8 mouse cellular contexts compared by ENCODE assay signal in the genomic region with DNA sequence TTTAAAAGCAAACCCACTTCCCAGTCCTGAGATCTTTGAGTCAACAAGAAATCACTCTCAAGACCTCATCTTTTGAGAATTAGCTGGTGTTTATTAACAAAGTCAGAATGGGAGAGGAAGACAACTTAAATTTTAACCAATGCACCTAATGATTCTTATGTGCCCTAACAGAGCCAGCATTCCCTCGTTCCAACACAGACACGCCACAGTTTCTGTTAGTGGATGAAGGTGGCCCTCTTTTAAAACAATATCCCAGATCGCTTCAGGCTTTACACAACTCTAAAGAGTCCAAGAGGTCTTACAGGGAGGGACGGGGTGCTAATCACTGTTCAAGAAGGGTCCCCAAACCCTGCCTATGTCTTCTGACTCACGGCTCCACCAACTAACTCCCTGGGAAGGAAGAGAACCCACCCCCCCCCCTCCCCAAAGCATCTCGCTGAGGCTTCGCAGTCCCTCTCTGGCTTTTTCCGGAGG. TPM values are rescaled to one million over a fixed set of nuclear protein-coding genes. Genes with fewer than 3 reads are reported as not detected.
DNase-seq lines count a peak whose midpoint lies in the region; ATAC-seq and TF ChIP-seq lines count a peak whose summit lies in the region.

No protein-coding gene starts in this region.

- peak; percentile 50 for DNase-seq in cerebellum, adult 9-10 months
- DNase-seq in cerebellum, adult 8-10 months: no peak
- peak; percentile 20 for DNase-seq in adipocyte (ENCODE audit: low spot score)
- peak; percentile 38 for DNase-seq in hindbrain, embryonic 14.5 days (ENCODE audit: low spot score)
- no peak for DNase-seq in liver, embryonic 14.5 days (ENCODE audit: low read depth in 3 of 3, low spot score in 3 of 3)
- no peak for DNase-seq in urinary bladder, adult 2 months (ENCODE audit: low spot score)
- no peak for DNase-seq in cerebellum, postnatal 25 days
- DNase-seq in spleen, postnatal 14 days (ENCODE audit: low spot score in 2 of 2): no peak

- H3K36me3 ChIP-seq in hindbrain, embryonic 14.5 days (replicated peaks; ENCODE audit: control insufficient read depth, insufficient read depth): no peaks in the 10 kb centered on the region
- no peaks in the 10 kb centered on the region for H3K36me3 ChIP-seq in liver, embryonic 14.5 days (replicated peaks; ENCODE audit: control insufficient read depth, insufficient read depth, low read depth)

- TF ChIP-seq CTCF in liver, embryonic 14.5 days (IDR thresholded peaks at IDR 0.05; ENCODE audit: low read depth): no peak

- no peak for TF ChIP-seq EP300 in liver, embryonic 14.5 days (IDR thresholded peaks at IDR 0.05; ENCODE audit: low read depth)

- H3K4me3 ChIP-seq in hindbrain, embryonic 14.5 days (replicated peaks; ENCODE audit: low read length): peak overlapping the region; percentile 86
- peak overlapping the region; percentile 80 to 84 for H3K4me3 ChIP-seq in liver, embryonic 14.5 days (ENCODE audit: insufficient read depth in 1 of 2, low read depth in 2 of 2, low read length in 2 of 2)

- peak overlapping the region; percentile 99 for H3K27ac ChIP-seq in hindbrain, embryonic 14.5 days
- no peak overlapping the region for H3K27ac ChIP-seq in liver, embryonic 14.5 days

- no peaks in the 10 kb centered on the region for H3K9me3 ChIP-seq in hindbrain, embryonic 14.5 days (ENCODE audit: control insufficient read depth, low read length)
- H3K9me3 ChIP-seq in liver, embryonic 14.5 days (ENCODE audit: control insufficient read depth, low read length): no peaks in the 10 kb centered on the region

- H3K27me3 ChIP-seq in hindbrain, embryonic 14.5 days (ENCODE audit: control insufficient read depth, insufficient read depth, low read length): no peaks in the 10 kb centered on the region
- no peaks in the 10 kb centered on the region for H3K27me3 ChIP-seq in liver, embryonic 14.5 days (ENCODE audit: control insufficient read depth, insufficient read depth, low read length)

- peak overlapping the region; percentile 78 for H3K4me2 ChIP-seq in hindbrain, embryonic 14.5 days (replicated peaks)
- peak overlapping the region; percentile 73 for H3K4me2 ChIP-seq in liver, embryonic 14.5 days (ENCODE audit: low read depth)

- H3K9ac ChIP-seq in hindbrain, embryonic 14.5 days: peak overlapping the region; percentile 97
- peak overlapping the region; percentile 86 for H3K9ac ChIP-seq in liver, embryonic 14.5 days (replicated peaks)

- no peak for ATAC-seq in hindbrain, embryonic 14.5 days (ENCODE audit: low FRiP score)
- ATAC-seq in liver, embryonic 14.5 days (ENCODE audit: insufficient read depth): peak; percentile 5; the same call in 1 of the 2 replicates

- H3K4me1 ChIP-seq in hindbrain, embryonic 14.5 days (replicated peaks; ENCODE audit: control insufficient read depth, insufficient read depth, low read length): peaks cover 11% of the 10 kb centered on the region; the same call in 1 of the 2 replicates
- H3K4me1 ChIP-seq in liver, embryonic 14.5 days (replicated peaks; ENCODE audit: control insufficient read depth in 2 of 2, insufficient read depth in 2 of 2, low read length in 1 of 2): peaks cover 0 to 2% of the 10 kb centered on the region in 2 experiments; a peak in 2 of 4 replicates

- under 1% methylated on average over 8 of the region's 8 CpGs for WGBS in hindbrain, embryonic 14.5 days
- 3% methylated on average over 8 of the region's 8 CpGs for WGBS in liver, embryonic 14.5 days (ENCODE audit: insufficient replicate concordance)

RNA-seq across cellular contexts. Expression of a gene that starts 0.9 kb away (rescaled TPM):
- 13.8 TPM in 2 replicates for polyA plus RNA-seq in hindbrain, embryonic 14.5 days (2014; fragmentation: Nextera tagmentation; extraction: Ambion mirVana)
- polyA plus RNA-seq in liver, embryonic 14.5 days (2012; rRNA removed): 2.0 and 2.4 TPM in 2 replicates
- polyA plus RNA-seq in liver, embryonic 14.5 days (2014; fragmentation: Nextera tagmentation; extraction: Ambion mirVana): 1.9 and 2.2 TPM in 2 replicates
- 10.2 and 11.8 TPM in 2 replicates for polyA plus RNA-seq in urinary bladder, adult 2 months (2012; rRNA removed)

RNA-seq across cellular contexts. Expression of a gene that starts 10.0 kb away (rescaled TPM):
- 0.35 and 0.48 TPM in 2 replicates for polyA plus RNA-seq in hindbrain, embryonic 14.5 days (2014; fragmentation: Nextera tagmentation; extraction: Ambion mirVana)
- 1.7 and 2.4 TPM in 2 replicates for polyA plus RNA-seq in liver, embryonic 14.5 days (2012; rRNA removed)
- polyA plus RNA-seq in liver, embryonic 14.5 days (2014; fragmentation: Nextera tagmentation; extraction: Ambion mirVana): 2.5 and 3.2 TPM in 2 replicates
- polyA plus RNA-seq in urinary bladder, adult 2 months (2012; rRNA removed): 2.1 and 2.3 TPM in 2 replicates

Comparison
In these comparisons a context has a peak if more than half of its experiments do, and no peak if none do; other contexts are left out.
1. DNase-seq: peak in cerebellum, adult 9-10 months (single experiment), adipocyte (single experiment) and hindbrain, embryonic 14.5 days (single experiment); none in cerebellum, adult 8-10 months (single experiment), liver, embryonic 14.5 days (0 of 3), urinary bladder, adult 2 months (single experiment), cerebellum, postnatal 25 days (0 of 2) and spleen, postnatal 14 days (0 of 2).